Mouse (Mus musculus): ENCODE measurements around the gene Akap5. TPM values are rescaled to one million over a fixed set of nuclear protein-coding genes. Genes with fewer than 3 reads are reported as not detected.

Akap5 gene
- polyA plus RNA-seq (2014; fragmentation: Illumina TruSeq; extraction: RNeasy Lipid Tissue Mini Kit (QIAGEN cat#74804); ENCODE audit: low read depth, low replicate concordance) = 0.52 TPM

GRCm38 (mm10) chr12:76324679-76325431, at the start of gene Akap5:
Gene Akap5 (plus strand): TSS chr12:76324891.

GRCm38 (mm10) chr12:76369206-76369977, 44.7 kb downstream of the Akap5 start, which contains the start of gene Zbtb25:
Gene Zbtb25 (minus strand): TSS chr12:76369602.

GRCm38 (mm10) chr12:76369978-76370830, 45.5 kb downstream of the Akap5 start, which contains the start of gene Zbtb1:
Gene Zbtb1 (plus strand): TSS chr12:76370266.

Other genes starting within 250 kb of the Akap5 start
- 0.08 TPM for gene Esr2, start 147.6 kb upstream of the Akap5 start, polyA plus RNA-seq (2014; fragmentation: Illumina TruSeq; extraction: RNeasy Lipid Tissue Mini Kit (QIAGEN cat#74804); ENCODE audit: low read depth, low replicate concordance)
- gene Tex21, start 78.1 kb upstream of the Akap5 start, polyA plus RNA-seq (2014; fragmentation: Illumina TruSeq; extraction: RNeasy Lipid Tissue Mini Kit (QIAGEN cat#74804); ENCODE audit: low read depth, low replicate concordance) = 311 TPM
- 3.9 TPM for gene Mthfd1, start 69.6 kb upstream of the Akap5 start, polyA plus RNA-seq (2014; fragmentation: Illumina TruSeq; extraction: RNeasy Lipid Tissue Mini Kit (QIAGEN cat#74804); ENCODE audit: low read depth, low replicate concordance)
- 68.3 TPM for gene Zbtb25, start 44.7 kb downstream of the Akap5 start, polyA plus RNA-seq (2014; fragmentation: Illumina TruSeq; extraction: RNeasy Lipid Tissue Mini Kit (QIAGEN cat#74804); ENCODE audit: low read depth, low replicate concordance)
- gene Zbtb1, start 45.4 kb downstream of the Akap5 start, polyA plus RNA-seq (2014; fragmentation: Illumina TruSeq; extraction: RNeasy Lipid Tissue Mini Kit (QIAGEN cat#74804); ENCODE audit: low read depth, low replicate concordance) = 1.8 TPM
- gene Hspa2, start 79.3 kb downstream of the Akap5 start, polyA plus RNA-seq (2014; fragmentation: Illumina TruSeq; extraction: RNeasy Lipid Tissue Mini Kit (QIAGEN cat#74804); ENCODE audit: low read depth, low replicate concordance) = 382 TPM
- gene Ppp1r36, start 92.6 kb downstream of the Akap5 start, polyA plus RNA-seq (2014; fragmentation: Illumina TruSeq; extraction: RNeasy Lipid Tissue Mini Kit (QIAGEN cat#74804); ENCODE audit: low read depth, low replicate concordance) = 274 TPM
- 0.80 TPM for gene Plekhg3, start 206.0 kb downstream of the Akap5 start, polyA plus RNA-seq (2014; fragmentation: Illumina TruSeq; extraction: RNeasy Lipid Tissue Mini Kit (QIAGEN cat#74804); ENCODE audit: low read depth, low replicate concordance)